Mouse (Mus musculus) brain, embryonic 14.5 days (tissue): ENCODE measurements at regions not wholly inside any gene's neighbourhood (a gene's known extent, or its start where the extent isn't known, plus 50 kb on each side); places are given as distances from the start of the nearest gene placed in this dataset.

Experiments used
- CTCF ChIP-seq: fragments of 200-500 bp; IDR thresholded peaks from 2 replicates; pipeline ENCODE4 v1.5.1; 2012; ENCODE audit warnings: inconsistent platforms, mild to moderate bottlenecking, moderate library complexity, borderline replicate concordance; ENCODE audit not compliant: insufficient read depth, insufficient read length; ENCODE audit errors: extremely low read depth
- POLR2A ChIP-seq: fragments of 200-500 bp; IDR thresholded peaks from 2 replicates; pipeline ENCODE4 v1.6.1; 2012; ENCODE audit warnings: mild to moderate bottlenecking, inconsistent platforms, borderline replicate concordance; ENCODE audit not compliant: poor library complexity, insufficient read depth, insufficient read length, severe bottlenecking; ENCODE audit errors: extremely low read depth

DNA sequence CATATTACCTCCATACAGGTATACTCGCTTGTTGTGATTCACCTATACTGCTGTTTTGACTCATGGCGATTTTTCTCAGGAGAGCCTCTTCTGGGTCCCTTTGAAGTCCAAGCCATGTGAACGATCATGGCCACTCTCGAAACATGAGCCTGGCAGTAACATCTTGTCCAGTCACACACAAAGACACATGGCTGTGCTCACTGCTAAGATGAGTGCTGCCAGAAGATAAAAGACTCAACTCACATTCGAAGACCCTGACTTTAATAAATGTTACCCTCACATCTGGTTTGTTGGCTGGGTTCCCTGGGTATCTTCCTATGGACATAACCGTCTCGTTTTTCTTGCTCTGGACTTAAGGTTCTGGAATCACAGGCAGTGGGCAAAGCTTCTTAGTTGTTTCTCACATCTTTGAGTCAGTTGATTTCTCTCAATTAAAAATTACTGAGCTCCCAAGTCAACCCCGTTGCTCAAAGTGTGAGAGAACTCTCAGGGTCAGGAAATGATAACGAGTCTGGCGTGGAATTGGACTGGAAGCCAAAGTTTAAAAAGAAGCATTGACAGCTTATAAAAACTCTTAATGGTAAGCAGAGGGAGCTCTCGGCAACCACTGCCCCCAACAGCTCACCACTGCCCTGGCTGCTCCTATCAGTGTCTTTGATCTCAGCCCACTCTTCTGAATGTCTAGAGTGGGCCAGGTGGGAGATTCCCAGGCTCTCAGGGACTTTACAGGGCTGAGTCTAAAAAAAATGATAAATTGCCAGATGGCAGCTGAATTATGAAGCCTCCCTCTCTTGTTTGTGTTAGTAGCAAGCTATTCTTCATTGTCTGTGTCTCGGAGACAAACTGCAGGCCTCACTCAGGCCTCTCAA, 539.6 kb downstream of the Epha4 start:
- no peak for TF ChIP-seq POLR2A
- TF ChIP-seq CTCF: no peak
